Mouse (Mus musculus) MEL (cell line): ENCODE results near the gene Cfap161.
A peak's percentile ranks its signal among the peaks of the same experiment; 100 is the strongest.

ENCODE experiments used
- CTCF ChIP-seq, 3 experiments: IDR thresholded peaks in 2 of 3; conservative IDR thresholded peaks in 1 of 3; 2 replicates each; pipeline ENCODE4 v1.5.1; 2011 to 2012; ENCODE audit warnings: low read length in 3 of 3, low read depth in 2 of 3, mild to moderate bottlenecking in 2 of 3, improper control_type of control experiment in 1 of 3, inconsistent platforms in 1 of 3, mixed read lengths in 1 of 3, moderate library complexity in 1 of 3; ENCODE audit not compliant: control insufficient read depth in 1 of 3, insufficient read depth in 1 of 3, poor library complexity in 1 of 3, severe bottlenecking in 1 of 3
- E2F4 ChIP-seq: IDR thresholded peaks from 2 replicates; pipeline ENCODE4 v1.6.1; 2011; ENCODE audit warnings: low read depth, low read length, improper control_type of control experiment, borderline replicate concordance
- NELFE ChIP-seq: IDR thresholded peaks from 2 replicates; pipeline ENCODE4 v1.6.1; 2011; ENCODE audit warnings: low read depth, low read length, improper control_type of control experiment
- POLR2AphosphoS2 ChIP-seq: IDR thresholded peaks from 2 replicates; pipeline ENCODE4 v1.6.1; 2011; ENCODE audit warnings: low read length, improper control_type of control experiment
- SIN3A ChIP-seq: IDR thresholded peaks from 2 replicates; pipeline ENCODE4 v1.6.1; 2012; ENCODE audit warnings: low read length, improper control_type of control experiment, inconsistent platforms
- TBP ChIP-seq: IDR thresholded peaks from 2 replicates; pipeline ENCODE4 v1.8.0; 2011; ENCODE audit warnings: low read depth, low read length, improper control_type of control experiment
- TCF12 ChIP-seq: IDR thresholded peaks from 2 replicates; pipeline ENCODE4 v1.6.1; 2014; ENCODE audit warnings: low read depth, mild to moderate bottlenecking, inconsistent platforms, low read length, improper control_type of control experiment, moderate library complexity

GRCm38 (mm10) chr7:83774721-83775120 lies 20.0 kb downstream of the Cfap161 start:
- peak; percentile 23 to 59 (median 48); a peak in 5 of 6 replicates for TF ChIP-seq CTCF (IDR thresholded peaks at IDR 0.05 in 2 of 3, conservative IDR thresholded peaks at IDR 0.05 in 1 of 3; ENCODE audit: control insufficient read depth in 1 of 3, insufficient read depth in 1 of 3, low read depth in 2 of 3, low read length in 3 of 3, poor library complexity in 1 of 3, severe bottlenecking in 1 of 3)
- no peak for TF ChIP-seq SIN3A
- no peak for TF ChIP-seq TBP
- no peak for TF ChIP-seq E2F4
- no peak for TF ChIP-seq POLR2AphosphoS2
- TF ChIP-seq NELFE: no peak
- no peak for TF ChIP-seq TCF12
